Mouse (Mus musculus) liver, embryonic 13.5 days (tissue): Measurements from ENCODE around the gene Emd. TPM values are rescaled to one million over a fixed set of nuclear protein-coding genes. Genes with fewer than 3 reads are reported as not detected.
A peak's percentile ranks its signal among the peaks of the same experiment; 100 is the strongest.

Experiments used
- ATAC-seq: fragments of 200-750 bp; cut with Nextera tagmentation; 2 replicates; pipeline ENCODE4 v1.8.0; 2017; ENCODE audit warnings: low read depth, mild to moderate bottlenecking, moderate number of reproducible peaks, moderate library complexity
- DNase-seq: peaks from one replicate; pipeline ENCODE4 v3.0.0; 2022
- H3K27ac ChIP-seq: fragments of 300-500 bp; sonication (generic); 2 replicates; pipeline ENCODE4 v1.5.1; 2015; ENCODE audit warnings: moderate library complexity, mild to moderate bottlenecking, inconsistent platforms
- H3K27me3 ChIP-seq: fragments of 300-500 bp; sonication (generic); 2 replicates; pipeline ENCODE4 v1.6.1; 2015; ENCODE audit warnings: mild to moderate bottlenecking, inconsistent platforms
- H3K36me3 ChIP-seq: fragments of 300-500 bp; sonication (generic); 2 replicates; pipeline ENCODE4 v1.6.1; 2015; ENCODE audit warnings: mild to moderate bottlenecking, inconsistent platforms
- H3K4me1 ChIP-seq: fragments of 300-500 bp; sonication (generic); replicated peaks from 2 replicates; pipeline ENCODE4 v1.6.1; 2015; ENCODE audit warnings: inconsistent platforms
- H3K4me2 ChIP-seq: fragments of 300-500 bp; sonication (generic); 2 replicates; pipeline ENCODE4 v1.6.1; 2015; ENCODE audit warnings: inconsistent platforms, mild to moderate bottlenecking, moderate library complexity
- H3K4me3 ChIP-seq: fragments of 300-500 bp; sonication (generic); replicated peaks from 2 replicates; pipeline ENCODE4 v1.5.1; 2015; ENCODE audit warnings: mild to moderate bottlenecking, inconsistent platforms
- H3K9ac ChIP-seq: fragments of 300-500 bp; sonication (generic); 2 replicates; pipeline ENCODE4 v1.6.1; 2015; ENCODE audit warnings: mild to moderate bottlenecking, inconsistent platforms
- H3K9me3 ChIP-seq: fragments of 300-500 bp; sonication (generic); replicated peaks from 2 replicates; pipeline ENCODE4 v1.6.1; 2016; ENCODE audit warnings: inconsistent platforms
- WGBS: fragments of 180-500 bp; shearing (Covaris S2); methylation state at CpG from one replicate; pipeline ENCODE4 v1.1.7; 2015; ENCODE audit not compliant: insufficient replicate concordance; 5-methylcytosine and 5-hydroxymethylcytosine counted together
- polyA plus RNA-seq: library from polyadenylated mRNA; unstranded; fragments of >200 nt; fragmentation: Nextera tagmentation; extraction: Ambion mirVana; gene quantifications from 2 replicates; pipeline ENCODE4 v1.2.1, GENCODE M21; 2015

The Emd gene
- polyA plus RNA-seq, 1 experiment from 2014 or later = 11.8 TPM

GRCm38 (mm10) chrX:74245687-74246086 lies 8.8 kb upstream of the Emd start:
- peaks cover 36% of the 10 kb centered on the region for H3K4me1 ChIP-seq
- 8% methylated on average over 21 of the region's 21 CpGs for WGBS
- ATAC-seq (peak; percentile 45), DNase-seq (peak; percentile 57)
- peak overlapping the region; percentile 72 for H3K9ac ChIP-seq
- H3K27me3 ChIP-seq = peaks cover 7% of the 10 kb centered on the region
- H3K4me2 ChIP-seq = peak overlapping the region; percentile 83
- peaks cover 22% of the 10 kb centered on the region; the same call in 1 of the 2 replicates for H3K36me3 ChIP-seq
- peak overlapping the region; percentile 61 for H3K27ac ChIP-seq
- H3K4me3 ChIP-seq = peak overlapping the region; percentile 61
- H3K9me3 ChIP-seq = no peaks in the 10 kb centered on the region

GRCm38 (mm10) chrX:74246213-74246681 lies 8.2 kb upstream of the Emd start:
- Histone ChIP-seq H3K9me3 (no peaks in the 10 kb centered on the region), H3K9ac (peak overlapping the region; percentile 72), H3K27me3 (peaks cover 7% of the 10 kb centered on the region), H3K36me3 (peaks cover 16% of the 10 kb centered on the region; the same call in 1 of the 2 replicates), H3K4me2 (peak overlapping the region; percentile 83), H3K27ac (peak overlapping the region; percentile 61), H3K4me3 (peak overlapping the region; percentile 61), H3K4me1 (peaks cover 36% of the 10 kb centered on the region)
- DNase-seq = peak; percentile 76
- 17% methylated on average over 38 of the region's 38 CpGs for WGBS
- ATAC-seq = peak; percentile 83

GRCm38 (mm10) chrX:74246693-74247092 lies 7.8 kb upstream of the Emd start:
- WGBS = 16% methylated on average over 15 of the region's 15 CpGs
- Histone ChIP-seq H3K9me3 (no peaks in the 10 kb centered on the region), H3K27ac (peak overlapping the region; percentile 39; the same call in 1 of the 2 replicates), H3K27me3 (peaks cover 7% of the 10 kb centered on the region), H3K4me3 (peak overlapping the region; percentile 61), H3K36me3 (peaks cover 13% of the 10 kb centered on the region; the same call in 1 of the 2 replicates), H3K4me2 (peak overlapping the region; percentile 83), H3K9ac (peak overlapping the region; percentile 72), H3K4me1 (peaks cover 36% of the 10 kb centered on the region)
- ATAC-seq (peak; percentile 21), DNase-seq (peak; percentile 14)

GRCm38 (mm10) chrX:74248651-74249050 lies 5.8 kb upstream of the Emd start:
- Histone ChIP-seq H3K36me3 (no peaks in the 10 kb centered on the region), H3K9ac (no peak overlapping the region), H3K27me3 (peaks cover 7% of the 10 kb centered on the region), H3K4me2 (peak overlapping the region; percentile 67), H3K9me3 (no peaks in the 10 kb centered on the region), H3K4me3 (0 out of 2 replicates have a peak overlapping the region, but pooled peaks have one; percentile 50), H3K4me1 (peaks cover 29% of the 10 kb centered on the region), H3K27ac (no peak overlapping the region)
- ATAC-seq = no peak
- DNase-seq = peak; percentile 19
- 9% methylated on average over 3 of the region's 3 CpGs for WGBS

GRCm38 (mm10) chrX:74249615-74250014 lies 4.9 kb upstream of the Emd start, which contains the start of gene Flna:
Gene Flna (minus strand): TSS chrX:74249820.
- Histone ChIP-seq H3K9me3 (no peaks in the 10 kb centered on the region), H3K27ac (peak within 1 kb of the TSS; percentile 9; the same call in 1 of the 2 replicates), H3K4me1 (peaks cover 20% of the 10 kb centered on the region), H3K4me2 (peak within 1 kb of the TSS; percentile 67), H3K9ac (peak within 1 kb of the TSS; percentile 57), H3K36me3 (no peaks in the 10 kb centered on the region), H3K4me3 (peak within 1 kb of the TSS; percentile 50), H3K27me3 (peaks cover 7% of the 10 kb centered on the region)
- DNase-seq (peak; percentile 25), ATAC-seq (no peak)
- 24% methylated on average over 38 of the region's 38 CpGs for WGBS

- Histone ChIP-seq H3K4me3 (peak overlapping the region; percentile 71), H3K9ac (peak overlapping the region; percentile 81), H3K4me2 (peak overlapping the region; percentile 82), H3K9me3 (no peaks in the 10 kb centered on the region), H3K27me3 (0 out of 2 replicates have a peak, but pooled peaks cover 1% of the 10 kb centered on the region), H3K27ac (peak overlapping the region; percentile 87), H3K36me3 (peaks cover 22% of the 10 kb centered on the region), H3K4me1 (peaks cover 8% of the 10 kb centered on the region)
- ATAC-seq (peak; percentile 63), DNase-seq (no peak)
- WGBS = 18% methylated on average over 31 of the region's 31 CpGs
These were observed 540 bp downstream of the Emd start for GRCm38 (mm10) chrX:74254888-74255565.

GRCm38 (mm10) chrX:74257746-74258145 lies 3.3 kb downstream of the Emd start:
- Histone ChIP-seq H3K9ac (no peak overlapping the region), H3K9me3 (no peaks in the 10 kb centered on the region), H3K27ac (no peak overlapping the region), H3K27me3 (no peaks in the 10 kb centered on the region), H3K4me2 (no peak overlapping the region), H3K4me3 (no peak overlapping the region), H3K4me1 (peaks cover 8% of the 10 kb centered on the region), H3K36me3 (peaks cover 22% of the 10 kb centered on the region)
- WGBS = 57% methylated on average over 3 of the region's 3 CpGs
- DNase-seq (no peak), ATAC-seq (no peak)

GRCm38 (mm10) chrX:74269736-74270061 lies 15.2 kb downstream of the Emd start:
- H3K9me3 ChIP-seq = no peaks in the 10 kb centered on the region
- H3K27ac ChIP-seq = peak overlapping the region; percentile 86
- ATAC-seq = peak; percentile 8
- peak overlapping the region; percentile 70 for H3K4me3 ChIP-seq
- peaks cover 16% of the 10 kb centered on the region for H3K36me3 ChIP-seq
- H3K9ac ChIP-seq = peak overlapping the region; percentile 69
- no peak for DNase-seq
- WGBS = 24% methylated on average over 3 of the region's 3 CpGs
- H3K4me2 ChIP-seq = peak overlapping the region; percentile 71
- no peaks in the 10 kb centered on the region for H3K27me3 ChIP-seq
- H3K4me1 ChIP-seq = peaks cover 17% of the 10 kb centered on the region

GRCm38 (mm10) chrX:74270062-74270901 lies 15.8 kb downstream of the Emd start, which contains the start of gene Rpl10:
Gene Rpl10 (plus strand): TSS chrX:74270812.
- H3K9me3 ChIP-seq = no peaks in the 10 kb centered on the region

GRCm38 (mm10) chrX:74270902-74271551 lies 16.5 kb downstream of the Emd start:
- peaks cover 17% of the 10 kb centered on the region for H3K4me1 ChIP-seq
- no peaks in the 10 kb centered on the region for H3K9me3 ChIP-seq
- DNase-seq (no peak), ATAC-seq (no peak)
- 11% methylated on average over 27 of the region's 27 CpGs for WGBS
- H3K27ac ChIP-seq = peak overlapping the region; percentile 84
- peak overlapping the region; percentile 70 for H3K4me3 ChIP-seq
- H3K4me2 ChIP-seq = peak overlapping the region; percentile 67
- peaks cover 16% of the 10 kb centered on the region for H3K36me3 ChIP-seq
- H3K27me3 ChIP-seq = no peaks in the 10 kb centered on the region
- peak overlapping the region; percentile 81 for H3K9ac ChIP-seq

More at GRCm38 (mm10) chrX:74270062-74270901, 15.8 kb downstream of the Emd start, which contains the start of gene Rpl10:
- peak within 1 kb of the TSS; percentile 70 for H3K4me3 ChIP-seq
- H3K9ac ChIP-seq = peak within 1 kb of the TSS; percentile 81
- peaks cover 17% of the 10 kb centered on the region for H3K4me1 ChIP-seq
- DNase-seq = peak; percentile 90
- no peaks in the 10 kb centered on the region for H3K27me3 ChIP-seq
- ATAC-seq = peak; percentile 92
- H3K4me2 ChIP-seq = peak within 1 kb of the TSS; percentile 71
- H3K27ac ChIP-seq = peak within 1 kb of the TSS; percentile 86
- WGBS = 13% methylated on average over 42 of the region's 42 CpGs
- peaks cover 16% of the 10 kb centered on the region for H3K36me3 ChIP-seq
